Mouse (Mus musculus) intestine, postnatal 0 days (tissue): ENCODE data around the gene Map10. TPM values are rescaled to one million over a fixed set of nuclear protein-coding genes. Genes with fewer than 3 reads are reported as not detected.

Source experiments
- ATAC-seq: fragments of 200-750 bp; cut with Nextera tagmentation; 2 replicates; pipeline ENCODE4 v1.8.0; 2017; ENCODE audit warnings: mild to moderate bottlenecking, moderate TSS enrichment, moderate library complexity
- H3K27ac ChIP-seq: fragments of 300-500 bp; sonication (generic); 2 replicates; pipeline ENCODE4 v1.5.1; 2014; ENCODE audit warnings: mild to moderate bottlenecking, low read depth, low read length, moderate library complexity
- H3K27me3 ChIP-seq: fragments of 300-500 bp; sonication (generic); replicated peaks from 2 replicates; pipeline ENCODE4 v1.6.1; 2014; ENCODE audit warnings: low read length, mixed read lengths; ENCODE audit not compliant: control insufficient read depth, insufficient read depth
- H3K36me3 ChIP-seq: fragments of 300-500 bp; sonication (generic); 2 replicates; pipeline ENCODE4 v1.6.1; 2014; ENCODE audit warnings: mild to moderate bottlenecking, moderate library complexity; ENCODE audit not compliant: control insufficient read depth, insufficient read depth
- H3K4me1 ChIP-seq: fragments of 300-500 bp; sonication (generic); replicated peaks from 2 replicates; pipeline ENCODE4 v1.6.1; 2014; ENCODE audit warnings: antibody characterized with exemption, low read length, mixed read lengths; ENCODE audit not compliant: control insufficient read depth, insufficient read depth
- H3K4me2 ChIP-seq: fragments of 300-500 bp; sonication (generic); replicated peaks from 2 replicates; pipeline ENCODE4 v1.6.1; 2014; ENCODE audit warnings: low read depth, mild to moderate bottlenecking, moderate library complexity
- H3K4me3 ChIP-seq: fragments of 300-500 bp; sonication (generic); 2 replicates; pipeline ENCODE4 v1.5.1; 2014; ENCODE audit warnings: low read depth, low read length
- H3K9ac ChIP-seq: fragments of 300-500 bp; sonication (generic); 2 replicates; pipeline ENCODE4 v1.6.1; 2014; ENCODE audit warnings: mild to moderate bottlenecking, low read depth, low read length
- H3K9me3 ChIP-seq: fragments of 300-500 bp; sonication (generic); 2 replicates; pipeline ENCODE4 v1.6.1; 2016; ENCODE audit warnings: mixed run types; ENCODE audit not compliant: control insufficient read depth
- CTCF ChIP-seq: sonication (generic); IDR thresholded peaks from 2 replicates; pipeline ENCODE4 v1.5.1; 2016; ENCODE audit warnings: low read depth, mild to moderate bottlenecking, control low read depth, antibody characterized with exemption, moderate library complexity
- WGBS: fragments of 180-500 bp; shearing (Covaris S2); extraction: QIAGEN DNeasy Blood & Tissue Kit; methylation state at CpG from one replicate; pipeline ENCODE4 v1.1.7; 2014; 5-methylcytosine and 5-hydroxymethylcytosine counted together
- polyA plus RNA-seq: library from polyadenylated mRNA; unstranded; fragments of >200 nt; fragmentation: Nextera tagmentation; extraction: Ambion mirVana; gene quantifications from 2 replicates; pipeline ENCODE4 v1.2.1, GENCODE M21; 2015

Map10 gene
- polyA plus RNA-seq, 1 experiment from 2014 or later, result 2.4 TPM

DNA sequence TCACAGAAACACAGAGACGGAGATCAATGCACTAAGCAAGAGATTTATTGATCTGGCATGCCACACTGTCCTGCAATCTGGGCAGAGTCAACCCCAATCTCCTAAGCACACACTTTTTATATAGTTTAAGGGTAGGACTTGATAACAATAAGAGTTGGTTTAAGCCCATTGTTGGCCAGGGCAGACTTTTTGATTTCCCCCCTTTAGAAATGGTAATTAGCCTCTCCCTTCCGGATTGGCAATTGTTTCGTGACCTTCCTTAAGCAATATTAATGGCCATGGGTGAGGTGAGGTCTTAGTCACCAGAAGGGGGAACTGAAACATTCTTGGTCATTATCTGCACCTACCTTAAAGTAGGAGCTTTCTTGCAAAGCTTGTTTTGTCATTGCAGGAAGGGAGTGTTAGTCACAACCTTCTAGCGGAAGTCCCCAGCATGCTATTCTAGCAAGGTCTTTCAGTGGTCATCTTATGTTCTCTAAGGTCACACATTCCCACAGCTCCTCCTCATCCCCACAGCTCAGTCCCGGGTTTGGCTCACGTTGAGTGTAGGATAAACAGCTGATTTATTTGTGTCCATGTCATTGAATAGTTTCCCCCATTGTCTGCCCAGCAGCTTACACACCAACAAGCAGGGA, 29.9 kb downstream of the Map10 start:
- no peak for TF ChIP-seq CTCF
- Histone ChIP-seq H3K4me1 (no peaks in the 10 kb centered on the region), H3K4me3 (no peak overlapping the region), H3K9ac (no peak overlapping the region), H3K27ac (no peak overlapping the region), H3K4me2 (no peak overlapping the region), H3K9me3 (no peaks in the 10 kb centered on the region), H3K27me3 (no peaks in the 10 kb centered on the region), H3K36me3 (no peaks in the 10 kb centered on the region)
- ATAC-seq, result no peak
- WGBS, result 70% methylated on average over 6 of the region's 6 CpGs

DNA sequence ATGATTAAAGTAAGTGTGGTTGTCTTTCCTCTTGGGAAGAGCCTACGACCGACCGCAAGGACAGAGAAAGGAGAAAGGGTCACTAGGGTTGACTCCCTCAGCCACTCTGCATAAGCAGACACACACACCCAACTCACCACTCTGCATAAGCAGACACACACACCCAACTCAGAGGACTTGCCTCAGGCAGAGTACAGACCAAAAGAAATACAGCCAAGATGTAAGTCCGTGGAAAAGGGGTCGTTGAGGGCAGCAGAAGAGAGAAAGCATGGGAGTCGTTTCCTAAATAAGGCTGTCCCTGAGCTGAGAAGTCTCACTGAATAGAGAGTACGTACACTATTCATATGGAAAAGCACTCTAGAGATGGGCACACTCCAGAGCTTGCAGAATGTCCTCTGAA, 30.8 kb downstream of the Map10 start:
- no peaks in the 10 kb centered on the region for H3K27me3 ChIP-seq
- H3K4me3 ChIP-seq, result no peak overlapping the region
- no peak overlapping the region for H3K4me2 ChIP-seq
- 75% methylated on average over 7 of the region's 7 CpGs for WGBS
- no peaks in the 10 kb centered on the region for H3K9me3 ChIP-seq
- TF ChIP-seq CTCF, result no peak
- no peak for ATAC-seq
- no peaks in the 10 kb centered on the region for H3K4me1 ChIP-seq
- no peaks in the 10 kb centered on the region for H3K36me3 ChIP-seq
- H3K27ac ChIP-seq, result no peak overlapping the region
- no peak overlapping the region for H3K9ac ChIP-seq

- Histone ChIP-seq H3K9ac (no peak overlapping the region), H3K27me3 (no peaks in the 10 kb centered on the region), H3K4me3 (no peak overlapping the region), H3K27ac (no peak overlapping the region), H3K9me3 (no peaks in the 10 kb centered on the region), H3K36me3 (no peaks in the 10 kb centered on the region), H3K4me2 (no peak overlapping the region), H3K4me1 (no peaks in the 10 kb centered on the region)
- no peak for TF ChIP-seq CTCF
- no peak for ATAC-seq
- WGBS, result 77% methylated on average over 15 of the region's 15 CpGs
These were observed 33.4 kb downstream of the Map10 start for GRCm38 (mm10) chr8:125702868-125703473.

GRCm38 (mm10) chr8:125704434-125704833, 34.8 kb downstream of the Map10 start:
- Histone ChIP-seq H3K27me3 (no peaks in the 10 kb centered on the region), H3K9ac (no peak overlapping the region), H3K9me3 (no peaks in the 10 kb centered on the region), H3K27ac (no peak overlapping the region), H3K4me1 (no peaks in the 10 kb centered on the region), H3K4me2 (no peak overlapping the region), H3K4me3 (no peak overlapping the region), H3K36me3 (no peaks in the 10 kb centered on the region)
- WGBS, result 95% methylated on average over 6 of the region's 6 CpGs
- no peak for TF ChIP-seq CTCF
- ATAC-seq, result no peak

- no peak for ATAC-seq
- H3K9me3 ChIP-seq, result no peaks in the 10 kb centered on the region
- H3K4me2 ChIP-seq, result no peak overlapping the region
- no peak for TF ChIP-seq CTCF
- no peak overlapping the region for H3K9ac ChIP-seq
- no peaks in the 10 kb centered on the region for H3K36me3 ChIP-seq
- H3K4me3 ChIP-seq, result no peak overlapping the region
- WGBS, result 89% methylated on average over 7 of the region's 7 CpGs
- no peaks in the 10 kb centered on the region for H3K27me3 ChIP-seq
- H3K27ac ChIP-seq, result no peak overlapping the region
- no peaks in the 10 kb centered on the region for H3K4me1 ChIP-seq
These were observed 36.2 kb downstream of the Map10 start for GRCm38 (mm10) chr8:125705816-125706215.

DNA sequence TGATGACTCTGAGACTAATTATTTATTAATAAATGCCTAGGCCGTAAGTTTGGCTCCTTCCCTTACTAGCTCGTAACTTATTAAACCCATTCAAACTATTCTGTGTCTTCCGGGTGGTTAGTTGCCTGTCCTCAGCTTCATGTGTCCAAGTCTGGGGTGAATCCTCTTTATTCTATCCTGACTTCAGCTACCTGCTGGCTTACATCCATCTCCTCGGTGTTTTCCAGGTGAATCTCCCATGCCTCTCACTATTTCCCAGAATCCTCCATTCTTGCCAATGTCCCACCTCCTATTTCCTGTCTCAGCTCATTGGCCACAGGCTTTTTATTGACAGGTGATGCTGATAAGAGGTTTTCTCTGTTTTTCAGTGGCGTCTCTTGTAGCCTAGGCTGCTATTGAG, 39.6 kb downstream of the Map10 start:
- Histone ChIP-seq H3K27me3 (no peaks in the 10 kb centered on the region), H3K9me3 (no peaks in the 10 kb centered on the region), H3K36me3 (no peaks in the 10 kb centered on the region), H3K4me2 (no peak overlapping the region), H3K4me1 (no peaks in the 10 kb centered on the region), H3K9ac (no peak overlapping the region), H3K4me3 (no peak overlapping the region), H3K27ac (no peak overlapping the region)
- WGBS, result 85% methylated on average over 5 of the region's 5 CpGs
- no peak for TF ChIP-seq CTCF
- ATAC-seq, result no peak
